10 mouse cellular contexts compared by ENCODE assay signal in genomic region chr2:4098948-4099776, GRCm38 (mm10).
DNase-seq lines count a peak whose midpoint lies in the region; ATAC-seq and TF ChIP-seq lines count a peak whose summit lies in the region.
"Had no signal": no experiment of that assay in that cellular context is flagged by ENCODE, and none has a peak within 500 bp of the region (broad histone marks: within the 10 kb centered on the region; RNA-seq: fewer than 3 reads in every experiment).

No protein-coding gene starts in this region.

- peaks cover 68% of the 10 kb centered on the region for H3K27me3 ChIP-seq in forebrain, embryonic 10.5 days (ENCODE audit: poor library complexity, severe bottlenecking)
- H3K27me3 ChIP-seq in neural tube, embryonic 11.5 days (ENCODE audit: control insufficient read depth, insufficient read depth, low read length) = no peaks in the 10 kb centered on the region
- H3K27me3 ChIP-seq in kidney, embryonic 16.5 days (ENCODE audit: insufficient read depth, low read length) = no peaks in the 10 kb centered on the region

- DNase-seq in adrenal gland, adult 2 months = peak; percentile 7
- DNase-seq in adrenal gland, adult 18-20 months (ENCODE audit: low spot score in 2 of 2) = no peak
- DNase-seq in forebrain, embryonic 10.5 days (ENCODE audit: extremely low spot score, low spot score) = peak; percentile 55
- peak; percentile 62 to 64 for DNase-seq in layer of hippocampus, adult 2 months (ENCODE audit: low spot score in 2 of 2)
- peak; percentile 49 for DNase-seq in neural tube, embryonic 11.5 days (ENCODE audit: low spot score)
- no peak for DNase-seq in T-cell, adult 2 months (ENCODE audit: low spot score)
- DNase-seq: kidney, postnatal 25 days; lung, postnatal 10 days had no signal

- WGBS in forebrain, embryonic 10.5 days = 42% methylated on average over 8 of the region's 8 CpGs
- 59% methylated on average over 8 of the region's 8 CpGs for WGBS in neural tube, embryonic 11.5 days
- WGBS in kidney, embryonic 16.5 days = 77% methylated on average over 8 of the region's 8 CpGs

- H3K4me3 ChIP-seq in forebrain, embryonic 10.5 days = no peak overlapping the region
- H3K4me3 ChIP-seq in layer of hippocampus, adult 2 months = no peak overlapping the region
- no peak overlapping the region for H3K4me3 ChIP-seq in neural tube, embryonic 11.5 days (ENCODE audit: low read depth, low read length)
- H3K4me3 ChIP-seq in kidney, embryonic 16.5 days (ENCODE audit: low read length) = no peak overlapping the region

- H3K9me3 ChIP-seq in forebrain, embryonic 10.5 days = no peaks in the 10 kb centered on the region
- no peaks in the 10 kb centered on the region for H3K9me3 ChIP-seq in neural tube, embryonic 11.5 days (ENCODE audit: control insufficient read depth, low read length)
- H3K9me3 ChIP-seq in kidney, embryonic 16.5 days (ENCODE audit: low read length) = no peaks in the 10 kb centered on the region

- no peak overlapping the region for H3K4me2 ChIP-seq in neural tube, embryonic 11.5 days (ENCODE audit: low read depth)
- no peak overlapping the region for H3K4me2 ChIP-seq in kidney, embryonic 16.5 days (replicated peaks; ENCODE audit: low read depth, low read length)

- TF ChIP-seq CTCF in layer of hippocampus, adult 2 months (conservative IDR thresholded peaks at IDR 0.05) = peak; percentile 54

- H3K27ac ChIP-seq in forebrain, embryonic 10.5 days = no peak overlapping the region
- H3K27ac ChIP-seq in layer of hippocampus, adult 2 months = peak overlapping the region; percentile 83
- H3K27ac ChIP-seq in neural tube, embryonic 11.5 days (ENCODE audit: low read depth, low read length) = no peak overlapping the region
- H3K27ac ChIP-seq in kidney, embryonic 16.5 days (ENCODE audit: low read length) = no peak overlapping the region

- ATAC-seq in neural tube, embryonic 11.5 days (ENCODE audit: insufficient read depth, low FRiP score, low TSS enrichment) = 0 out of 2 replicates have a peak, but pooled peaks have one; percentile 48
- ATAC-seq in monocyte, adult 5-6 weeks (replicated peaks; ENCODE audit: insufficient number of reproducible peaks, low FRiP score, low TSS enrichment, poor library complexity, severe bottlenecking) = no peak
- no peak for ATAC-seq in kidney, embryonic 16.5 days (ENCODE audit: low FRiP score, low TSS enrichment)

- H3K36me3 ChIP-seq in forebrain, embryonic 10.5 days (replicated peaks) = no peaks in the 10 kb centered on the region
- H3K36me3 ChIP-seq in neural tube, embryonic 11.5 days (ENCODE audit: control insufficient read depth, insufficient read depth, low read length) = no peaks in the 10 kb centered on the region
- no peaks in the 10 kb centered on the region for H3K36me3 ChIP-seq in kidney, embryonic 16.5 days (ENCODE audit: insufficient read depth, low read length)

- H3K9ac ChIP-seq in neural tube, embryonic 11.5 days (ENCODE audit: low read length) = no peak overlapping the region
- no peak overlapping the region for H3K9ac ChIP-seq in kidney, embryonic 16.5 days (replicated peaks; ENCODE audit: low read length)

- H3K4me1 ChIP-seq in forebrain, embryonic 10.5 days = peaks cover 23% of the 10 kb centered on the region
- H3K4me1 ChIP-seq in neural tube, embryonic 11.5 days (ENCODE audit: control insufficient read depth, insufficient read depth, low read length) = peaks cover 5% of the 10 kb centered on the region
- H3K4me1 ChIP-seq in kidney, embryonic 16.5 days (ENCODE audit: insufficient read depth, low read length) = no peaks in the 10 kb centered on the region

Comparison
In these comparisons a context has a peak if more than half of its experiments do, and no peak if none do; other contexts are left out.
1. DNase-seq: peak in adrenal gland, adult 2 months (single experiment), forebrain, embryonic 10.5 days (single experiment), layer of hippocampus, adult 2 months (2 of 2) and neural tube, embryonic 11.5 days (single experiment); none in adrenal gland, adult 18-20 months (0 of 2) and T-cell, adult 2 months (single experiment).